Mouse (Mus musculus) monocyte, adult 2 months (primary cell): Measurements from ENCODE around the gene Mrps16.

Experiments used
- DNase-seq, 2 experiments: peaks; one replicate each; pipeline ENCODE4 v3.0.0; 2022; ENCODE audit warnings: low spot score in 2 of 2, low read depth in 1 of 2

The Mrps16 gene

GRCm38 (mm10) chr14:20368271-20368670 is 25.2 kb downstream of the Mrps16 start:
- no peak for DNase-seq

GRCm38 (mm10) chr14:20363230-20363629 is 30.2 kb downstream of the Mrps16 start:
- peak; percentile 8 to 20 for DNase-seq

GRCm38 (mm10) chr14:20347991-20348541 is 45.4 kb downstream of the Mrps16 start, which contains the start of the genes Ecd and Fam149b:
TSS of gene Ecd (minus strand) at chr14:20348121.
TSS of gene Fam149b (plus strand) at chr14:20348162.
- peak; percentile 84 to 89 for DNase-seq

GRCm38 (mm10) chr14:20347441-20347990 is 45.9 kb downstream of the Mrps16 start:
- DNase-seq = no peak

GRCm38 (mm10) chr14:20345885-20346284 is 47.5 kb downstream of the Mrps16 start:
- no peak for DNase-seq

- no peak for DNase-seq
Observed at GRCm38 (mm10) chr14:20340866-20341265, 52.6 kb downstream of the Mrps16 start.

- no peak for DNase-seq
Observed at GRCm38 (mm10) chr14:20340149-20340548, 53.3 kb downstream of the Mrps16 start.

GRCm38 (mm10) chr14:20339415-20339814 is 54.0 kb downstream of the Mrps16 start:
- DNase-seq = no peak
